Mouse (Mus musculus) inflammation-experienced regulatory T-cells, adult 6 months (primary cell): ENCODE data around the gene Il34. TPM values are rescaled to one million over a fixed set of nuclear protein-coding genes. Genes with fewer than 3 reads are reported as not detected.
A peak's percentile ranks its signal among the peaks of the same experiment; 100 is the strongest.

ENCODE experiments used
- ATAC-seq: one replicate; pipeline ENCODE4 v1.8.0; 2017
- polyA plus RNA-seq, 3 experiments: library from polyadenylated mRNA; unstranded; fragments of 100-300 nt; shearing (Covaris generic); gene quantifications; one replicate each; pipeline ENCODE4 v1.2.1; 2017

Gene Il34
- polyA plus RNA-seq, 3 experiments from 2014 or later = not detected

DNA sequence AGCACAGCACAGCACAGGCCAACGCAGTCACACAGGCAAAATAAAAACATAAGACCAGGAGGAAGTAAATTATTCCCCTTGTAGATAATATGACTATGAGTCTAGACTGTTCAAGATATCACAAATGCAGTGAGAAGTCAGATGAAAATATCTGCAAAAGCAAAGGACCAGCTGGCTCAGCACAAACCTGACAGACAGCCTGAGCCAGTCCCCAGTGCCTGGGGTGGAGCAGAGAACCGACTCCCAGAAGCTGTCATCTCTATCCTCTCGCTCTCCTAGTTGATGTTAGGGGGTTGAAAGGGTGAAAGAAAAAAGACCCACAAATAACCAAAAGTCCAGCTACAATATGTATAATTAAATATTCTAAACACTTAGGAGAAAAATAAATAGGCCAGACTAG, 30.0 kb downstream of the Il34 start:
- no peak for ATAC-seq

DNA sequence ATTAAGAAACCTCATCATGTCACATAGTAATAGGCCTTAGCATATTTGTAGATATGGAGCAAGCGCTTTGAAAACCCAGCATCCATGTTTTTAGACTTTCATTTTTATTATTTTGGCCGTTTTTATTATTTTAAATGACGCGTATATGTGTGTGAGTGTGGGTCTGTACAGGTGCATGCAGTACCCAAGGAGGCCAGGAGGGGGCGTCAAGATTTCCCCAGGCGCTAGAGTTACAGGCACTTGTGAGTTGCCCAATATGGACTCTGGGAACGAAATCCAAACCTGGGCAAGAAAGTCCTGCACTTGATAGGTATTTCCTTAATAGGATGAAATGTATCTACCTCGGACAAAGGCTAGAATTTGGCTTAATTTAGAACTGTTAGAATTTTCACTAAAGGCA, 30.4 kb downstream of the Il34 start:
- ATAC-seq = no peak

DNA sequence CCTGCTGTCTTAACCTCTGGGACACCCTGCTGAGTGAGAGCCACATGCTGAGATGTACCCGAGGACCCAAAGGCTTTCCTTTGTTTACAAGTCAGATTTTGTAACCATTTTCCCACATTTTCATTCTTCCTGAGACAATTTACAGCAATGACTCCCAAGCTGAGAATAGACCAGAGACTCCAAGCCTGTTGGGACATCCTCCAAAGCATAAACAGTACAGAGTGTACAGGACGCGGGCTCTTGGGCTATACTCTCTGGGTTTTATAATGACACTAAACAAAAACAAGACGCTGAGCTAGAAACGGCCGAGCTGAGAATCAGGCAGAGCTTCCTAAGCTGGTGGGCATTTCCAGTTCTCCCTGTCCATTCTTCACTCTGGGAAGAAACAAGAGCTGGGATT, 31.0 kb downstream of the Il34 start:
- no peak for ATAC-seq

DNA sequence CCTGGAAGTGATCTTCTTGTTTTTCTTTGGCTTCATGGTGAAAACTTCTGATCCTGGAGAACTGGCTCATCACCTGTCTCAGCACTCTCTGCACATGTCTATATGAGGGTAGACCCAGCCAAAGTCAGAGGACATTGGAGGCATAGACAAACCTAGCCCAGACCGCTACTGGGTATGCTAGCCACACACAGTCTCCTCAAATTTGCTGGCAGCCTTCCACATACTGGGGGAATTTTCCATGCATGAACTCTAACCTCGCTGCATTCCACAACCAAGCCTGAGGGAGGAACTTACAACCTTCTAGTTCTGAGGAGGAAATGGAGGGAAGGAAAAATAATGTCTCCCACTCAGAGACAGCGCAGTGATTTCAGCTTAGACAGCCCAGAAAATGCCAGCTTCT, 31.7 kb downstream of the Il34 start:
- ATAC-seq = no peak

DNA sequence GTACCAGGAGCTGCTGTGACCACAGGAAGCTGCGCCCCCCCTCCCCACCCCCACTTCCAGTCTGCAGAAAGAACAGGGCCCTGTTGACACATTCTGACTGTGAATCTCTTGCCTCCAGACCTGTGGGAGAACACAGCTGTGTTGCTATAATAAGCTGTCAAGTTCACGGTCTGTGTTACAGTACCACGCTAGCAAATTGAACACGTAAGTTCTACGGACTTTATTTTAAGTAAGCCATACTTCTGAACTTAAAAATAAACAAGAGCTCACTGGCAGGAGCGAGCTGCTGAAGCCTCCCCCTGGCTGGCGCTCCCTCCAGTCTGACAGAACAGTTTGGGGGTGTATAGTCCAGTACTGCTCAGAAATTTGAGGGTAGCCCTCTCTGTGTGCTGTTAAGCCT, 33.3 kb downstream of the Il34 start:
- no peak for ATAC-seq

DNA sequence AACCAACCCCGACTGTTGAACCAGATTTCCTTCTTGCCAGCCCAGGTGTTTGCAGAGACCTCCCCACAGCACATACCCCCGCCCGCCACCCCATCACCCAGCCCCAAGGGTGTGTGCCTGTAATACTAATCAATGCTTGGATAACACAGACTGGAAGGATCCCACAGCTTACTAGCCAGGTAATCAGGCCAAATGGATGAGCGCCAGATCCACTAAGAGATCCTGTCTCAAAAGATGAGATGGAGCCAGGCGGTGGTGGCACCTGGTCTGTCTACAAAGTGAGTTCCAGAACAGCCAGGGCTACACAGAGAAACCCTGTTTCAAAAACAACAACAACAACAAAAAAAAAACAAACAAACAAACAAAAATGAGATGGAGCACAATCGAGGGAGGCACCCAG, 38.5 kb downstream of the Il34 start:
- no peak for ATAC-seq

DNA sequence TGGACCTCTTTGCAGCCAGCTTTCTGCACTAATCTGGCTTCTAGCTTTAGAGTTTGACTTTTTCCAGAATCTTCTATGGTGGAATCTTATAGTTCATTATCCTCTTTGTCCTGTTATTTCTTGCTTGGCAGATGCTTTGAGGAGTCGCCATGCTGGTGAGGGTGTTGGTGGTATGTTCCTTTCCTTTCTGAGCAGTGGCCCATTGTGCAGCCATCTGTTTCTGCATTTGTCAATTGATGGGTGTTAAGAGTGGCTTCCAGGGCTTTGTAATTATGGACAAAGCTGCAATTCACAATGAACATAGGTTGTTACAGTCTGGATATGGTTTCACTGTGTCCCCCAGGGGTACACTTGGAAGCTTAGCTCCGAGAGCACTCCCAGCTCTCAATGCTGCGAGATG, 41.1 kb downstream of the Il34 start:
- ATAC-seq = no peak

DNA sequence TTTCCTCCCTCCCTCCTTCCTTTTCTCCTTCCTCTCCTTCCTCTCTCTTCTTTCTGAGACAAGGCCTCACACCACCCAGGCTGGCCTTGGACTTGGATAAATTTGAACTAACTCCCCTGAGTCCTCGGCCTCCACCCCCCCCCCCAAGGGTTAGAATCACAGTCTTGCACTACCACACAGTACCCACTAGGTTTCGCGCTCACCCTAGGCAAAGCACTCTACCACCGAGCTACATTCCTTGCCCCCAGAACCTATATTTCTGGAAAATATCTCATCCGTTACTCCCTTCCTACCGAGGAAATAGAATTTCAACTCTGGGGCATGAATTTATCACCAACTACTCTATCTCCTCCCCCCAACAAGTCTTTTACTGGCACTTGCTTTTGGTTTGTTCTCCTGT, 43.7 kb downstream of the Il34 start:
- ATAC-seq = no peak

DNA sequence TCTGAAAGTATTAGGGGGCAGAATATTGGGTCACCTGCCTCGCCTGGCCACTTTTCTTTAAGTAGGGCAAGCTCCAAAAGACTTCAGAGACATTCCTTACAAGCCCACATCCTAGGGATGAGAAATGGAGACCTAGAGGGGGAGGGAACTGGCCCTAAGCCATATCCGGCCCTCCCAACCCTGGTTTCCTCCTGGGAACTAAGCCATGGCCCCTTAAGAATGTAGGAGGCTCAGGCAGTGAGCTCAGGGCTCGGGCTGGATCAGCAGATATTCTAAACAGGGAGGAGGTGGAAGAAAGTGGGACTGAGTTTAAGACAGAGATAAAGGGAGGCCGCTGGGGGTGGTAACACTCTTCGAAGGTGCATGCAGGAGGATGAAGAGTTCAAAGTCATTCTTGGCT, 44.5 kb downstream of the Il34 start:
- ATAC-seq = no peak

DNA sequence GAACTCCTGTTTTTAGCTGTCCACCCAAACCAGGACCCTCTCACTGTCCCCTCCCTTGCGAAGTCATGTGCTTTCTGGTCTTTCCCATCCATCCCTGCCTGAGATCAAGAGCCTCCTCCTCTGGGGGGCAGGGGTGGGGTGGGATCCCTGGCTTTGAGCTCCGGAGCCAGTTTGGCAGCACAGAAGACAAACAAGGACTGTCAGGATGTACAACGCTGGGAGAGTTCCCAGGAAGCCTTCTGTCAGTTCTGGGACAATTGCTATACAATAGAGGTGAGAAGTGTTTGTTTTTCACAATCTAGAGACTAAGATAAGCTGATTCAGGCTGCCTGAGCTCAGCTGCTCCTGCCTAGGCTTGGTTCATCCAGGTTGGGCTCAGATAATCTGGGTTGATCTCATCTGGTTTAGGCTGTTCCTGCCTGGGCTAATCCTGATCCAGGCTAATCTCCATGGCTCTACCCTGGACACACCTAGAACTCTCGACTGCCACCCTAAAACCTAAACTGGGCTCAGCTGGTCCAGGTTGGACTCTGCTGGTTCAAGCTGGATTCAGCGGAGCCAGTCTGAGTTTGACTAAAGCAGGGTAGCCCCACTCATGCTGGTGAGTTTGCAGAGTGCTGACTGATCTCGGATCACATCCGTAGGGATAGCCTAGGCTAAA, 45.3 kb downstream of the Il34 start:
- ATAC-seq = no peak

DNA sequence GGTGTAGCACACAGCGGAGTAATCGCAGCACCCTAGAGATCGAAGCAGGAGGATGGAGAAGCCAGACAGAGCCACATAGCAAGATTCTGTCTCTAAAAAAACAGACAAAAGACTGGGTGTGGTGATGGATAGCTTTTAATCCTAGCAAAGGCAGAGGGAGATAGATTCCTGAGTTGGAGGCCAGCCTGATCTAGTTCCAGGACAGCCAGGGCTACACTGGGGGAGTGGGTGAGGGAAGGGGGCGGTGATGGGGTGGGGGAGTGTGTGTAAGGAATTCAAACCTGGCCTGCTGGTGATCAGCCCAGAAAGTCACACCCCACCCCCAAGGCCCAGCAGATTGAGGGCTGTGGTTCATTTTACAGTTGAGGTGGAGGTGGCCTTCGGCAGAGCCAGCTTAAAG, 49.5 kb downstream of the Il34 start:
- no peak for ATAC-seq

DNA sequence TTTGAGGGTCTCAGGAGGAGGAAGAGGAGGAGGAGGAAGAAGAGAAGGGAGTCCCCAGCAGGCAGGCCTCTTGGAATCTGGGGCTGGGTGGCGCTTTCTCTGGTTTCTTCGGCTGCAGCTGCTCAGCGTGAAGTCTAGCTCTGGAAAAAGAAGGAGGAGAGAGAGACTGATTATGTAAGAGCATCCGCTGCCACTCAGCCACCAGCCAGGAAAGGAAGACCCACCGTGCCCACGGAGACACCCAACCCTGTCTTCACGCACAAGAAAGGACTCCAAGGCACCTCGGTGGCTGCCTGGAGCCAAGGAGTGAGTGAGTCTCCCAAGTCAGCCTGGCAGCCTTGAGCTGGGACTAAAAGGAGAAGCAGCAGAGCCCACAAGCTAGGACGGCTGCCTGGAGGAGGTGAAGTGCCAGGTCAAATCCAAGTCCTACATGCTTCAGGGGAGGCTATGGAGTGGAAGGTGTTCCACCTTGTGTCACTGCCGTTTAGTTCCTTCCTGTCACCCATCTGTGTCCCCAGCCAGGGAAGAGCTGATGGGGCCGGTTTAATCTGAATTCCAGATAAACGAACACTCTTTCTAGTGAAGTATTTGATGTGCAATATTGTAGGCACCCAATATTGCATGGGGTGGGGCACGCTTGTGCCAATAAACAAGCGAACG, 50.1 kb downstream of the Il34 start:
- no peak for ATAC-seq

DNA sequence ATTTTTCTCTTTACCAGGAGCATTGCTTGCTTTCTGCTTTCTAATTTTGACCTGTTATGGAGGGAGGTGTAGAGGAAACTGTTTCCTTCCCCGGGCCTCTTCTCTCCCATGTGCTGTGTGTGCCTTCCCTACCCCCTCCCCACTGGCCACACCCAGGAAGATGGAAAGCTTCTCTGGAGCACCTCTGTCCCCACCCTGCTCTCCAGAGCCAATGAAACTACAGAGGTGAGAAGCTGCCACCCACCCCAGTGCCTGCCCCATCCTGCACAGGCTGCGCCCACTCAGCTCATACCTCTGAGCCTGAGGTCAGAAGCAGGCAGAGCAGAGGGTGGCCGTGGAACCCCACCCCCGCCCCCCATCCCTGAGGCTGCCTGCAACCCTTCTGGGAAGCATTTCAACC, 51.0 kb downstream of the Il34 start:
- ATAC-seq = no peak

DNA sequence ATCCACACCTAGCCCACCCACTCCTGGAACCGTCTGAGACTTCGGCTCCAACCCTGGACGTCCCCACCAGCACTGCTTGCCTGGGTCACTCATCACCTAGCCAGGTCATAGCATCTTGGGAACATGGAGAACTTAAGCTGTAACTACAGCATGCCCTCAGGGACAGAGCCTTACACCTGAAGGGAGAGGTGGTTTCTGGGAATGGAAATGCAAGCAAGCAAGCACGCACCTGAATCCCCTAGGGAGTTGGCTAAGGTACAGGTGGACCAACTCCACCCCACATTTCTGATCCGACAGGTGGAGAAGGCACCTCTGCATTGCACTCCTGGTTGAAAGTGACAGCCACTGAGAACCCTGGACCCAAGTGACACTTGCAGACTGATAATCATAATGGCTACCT, 54.2 kb downstream of the Il34 start:
- ATAC-seq = no peak

DNA sequence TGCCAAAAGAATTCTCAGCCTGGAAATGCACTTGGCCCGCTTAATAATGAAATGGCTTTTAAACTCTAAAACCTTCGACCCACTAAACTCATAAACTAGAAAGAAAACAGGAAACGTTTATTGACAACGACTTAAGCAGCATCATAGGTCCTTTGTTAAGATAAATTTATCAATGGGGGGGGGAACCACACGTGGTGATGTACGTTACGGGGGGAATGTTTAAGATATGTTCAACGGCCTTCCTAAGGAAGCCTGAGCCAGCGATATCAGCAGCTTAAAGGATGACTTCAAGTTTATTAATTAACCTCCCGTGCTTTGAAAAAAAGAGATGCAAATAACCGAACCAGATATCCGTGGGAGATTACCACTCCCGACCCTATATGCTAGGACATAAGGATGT, 55.5 kb downstream of the Il34 start:
- ATAC-seq = no peak

DNA sequence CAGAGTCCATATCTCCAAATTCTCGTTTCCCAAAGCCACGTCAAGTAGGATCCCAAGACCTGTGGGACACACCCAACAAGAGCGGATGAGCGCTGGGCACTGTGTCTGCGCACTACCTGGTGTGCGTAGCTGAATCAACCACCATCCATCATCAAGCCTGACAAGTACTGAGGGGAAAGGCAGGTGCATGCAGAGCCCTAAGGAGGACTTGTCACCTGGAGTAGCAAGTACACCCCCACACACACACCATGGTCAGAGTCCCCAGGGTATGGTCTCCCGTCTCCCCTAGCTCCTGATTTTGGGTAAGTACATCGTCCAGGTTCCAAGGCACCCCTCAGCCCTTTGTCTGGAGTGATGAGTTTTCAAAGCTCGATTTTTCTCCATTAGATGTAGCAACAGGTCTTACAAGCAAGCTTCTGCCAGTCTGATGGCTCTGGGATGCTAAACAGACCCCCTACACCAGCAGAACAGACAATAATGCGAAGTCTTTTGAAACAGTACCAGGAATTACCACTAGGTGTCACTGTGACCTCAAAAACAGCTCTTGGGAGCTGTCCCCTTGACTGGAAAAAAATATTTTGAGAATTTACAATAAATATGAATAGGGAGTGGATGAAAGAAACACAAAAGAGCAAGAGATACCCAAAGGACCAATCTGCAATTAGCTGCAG, 56.1 kb downstream of the Il34 start:
- ATAC-seq = peak; percentile 48

DNA sequence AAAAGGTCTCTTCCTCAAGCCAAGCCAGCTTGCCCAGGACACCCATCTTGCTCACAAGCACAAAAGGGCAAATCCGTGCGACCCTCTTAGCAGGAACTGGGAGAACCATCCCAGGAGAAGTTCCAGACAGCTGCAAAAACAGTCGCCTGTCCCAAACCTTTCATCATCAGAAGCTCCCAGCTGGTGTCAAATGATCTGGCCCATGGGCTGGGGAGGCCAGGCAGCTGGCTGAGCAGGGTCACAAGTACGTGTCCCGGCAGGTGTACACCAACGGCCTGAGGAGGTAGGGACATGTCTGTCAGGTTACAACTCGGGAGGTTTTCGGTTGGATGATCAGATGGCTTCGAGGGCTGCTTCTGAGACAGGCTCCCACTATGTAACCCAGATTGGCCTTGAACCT, 59.1 kb downstream of the Il34 start:
- no peak for ATAC-seq

DNA sequence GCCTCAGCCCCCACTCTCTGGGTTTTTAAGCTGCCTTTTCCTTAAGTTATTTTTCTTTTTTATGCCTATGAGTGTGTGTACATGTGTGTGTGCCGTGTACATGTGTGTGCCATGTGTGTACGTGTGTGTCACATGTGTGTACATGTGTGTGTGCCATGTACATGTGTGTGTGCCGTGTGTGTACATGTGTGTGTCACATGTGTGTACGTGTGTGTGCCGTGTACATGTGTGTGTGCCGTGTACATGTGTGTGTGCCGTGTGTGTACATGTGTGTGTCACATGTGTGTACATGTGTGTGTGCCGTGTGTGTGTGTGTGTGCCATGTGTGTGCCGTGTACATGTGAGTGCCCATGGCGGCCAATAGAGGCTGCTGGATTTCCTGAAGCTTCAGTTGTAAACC, 60.6 kb downstream of the Il34 start:
- no peak for ATAC-seq

DNA sequence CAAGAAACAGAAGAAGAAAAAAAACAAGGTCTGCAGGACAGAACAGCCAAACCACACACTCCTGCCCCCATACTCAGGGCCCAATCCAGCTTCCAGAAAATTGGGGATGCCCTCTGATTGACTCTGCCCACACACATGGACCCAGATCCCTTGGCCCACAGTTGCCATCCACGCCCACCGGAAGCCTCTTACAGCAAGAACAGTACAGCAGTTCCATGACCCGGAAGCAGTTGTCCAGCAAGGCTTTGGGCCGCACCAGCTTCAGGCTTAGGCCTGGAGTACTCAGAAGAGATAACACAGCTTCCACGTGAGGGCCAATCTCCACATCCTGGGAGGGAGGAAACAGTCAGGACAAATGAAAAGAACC, 63.3 kb downstream of the Il34 start:
- ATAC-seq = no peak

DNA sequence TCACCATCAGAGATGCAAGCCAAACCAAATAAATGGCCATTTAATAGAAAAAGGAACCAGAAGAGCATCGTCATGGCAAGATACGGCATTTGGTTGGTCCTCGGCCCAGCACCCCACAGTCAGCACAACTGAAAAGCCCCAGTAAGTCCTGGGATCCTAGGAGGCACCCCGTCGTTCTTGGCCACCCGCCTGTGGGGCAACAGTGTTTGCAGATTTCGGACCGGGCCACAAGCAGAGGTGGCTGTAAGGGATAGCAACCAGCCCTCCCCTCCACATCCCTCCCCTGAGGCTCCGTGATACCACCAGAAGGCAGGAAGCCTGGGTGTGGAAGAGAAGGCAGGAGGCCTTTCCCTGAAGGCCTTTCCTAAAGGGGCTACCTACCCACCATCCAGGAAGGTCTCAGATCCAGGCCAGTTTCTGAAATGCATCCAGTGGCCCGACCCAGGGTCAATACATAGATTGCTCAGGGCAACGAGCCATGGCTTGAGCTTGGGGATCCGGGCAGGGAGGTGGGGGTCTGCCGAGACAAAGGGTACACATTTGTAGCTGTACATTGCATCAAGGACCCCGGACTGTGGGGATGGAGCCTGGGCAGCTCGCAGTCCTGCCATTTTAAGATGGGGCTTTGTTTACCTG, 63.8 kb downstream of the Il34 start:
- no peak for ATAC-seq

DNA sequence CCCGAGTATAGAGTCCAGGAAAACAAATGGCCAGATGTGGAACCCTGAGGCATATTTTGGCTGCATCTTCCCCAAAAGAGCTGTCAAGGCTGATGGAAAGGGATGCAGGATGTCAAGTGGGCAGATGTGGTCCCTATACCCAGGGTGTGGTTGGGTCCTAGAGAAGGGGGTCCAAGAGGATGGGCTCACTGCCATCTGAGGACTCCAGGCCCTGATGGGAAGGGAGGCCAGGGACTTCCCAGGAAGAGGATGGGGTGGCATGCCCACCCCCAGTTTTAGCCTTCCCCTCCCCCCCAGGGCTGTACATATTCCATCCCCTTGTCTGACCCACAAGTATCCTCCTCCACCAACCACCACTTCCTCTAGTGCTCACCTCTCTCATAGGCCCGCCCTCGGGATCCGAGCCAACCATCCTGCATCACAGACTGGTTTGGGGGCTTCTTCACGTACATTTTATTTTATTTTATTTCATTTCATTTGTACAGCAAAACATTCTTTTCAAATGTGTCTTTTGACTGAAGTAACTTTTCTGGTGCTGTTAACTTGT, 65.0 kb downstream of the Il34 start:
- no peak for ATAC-seq

DNA sequence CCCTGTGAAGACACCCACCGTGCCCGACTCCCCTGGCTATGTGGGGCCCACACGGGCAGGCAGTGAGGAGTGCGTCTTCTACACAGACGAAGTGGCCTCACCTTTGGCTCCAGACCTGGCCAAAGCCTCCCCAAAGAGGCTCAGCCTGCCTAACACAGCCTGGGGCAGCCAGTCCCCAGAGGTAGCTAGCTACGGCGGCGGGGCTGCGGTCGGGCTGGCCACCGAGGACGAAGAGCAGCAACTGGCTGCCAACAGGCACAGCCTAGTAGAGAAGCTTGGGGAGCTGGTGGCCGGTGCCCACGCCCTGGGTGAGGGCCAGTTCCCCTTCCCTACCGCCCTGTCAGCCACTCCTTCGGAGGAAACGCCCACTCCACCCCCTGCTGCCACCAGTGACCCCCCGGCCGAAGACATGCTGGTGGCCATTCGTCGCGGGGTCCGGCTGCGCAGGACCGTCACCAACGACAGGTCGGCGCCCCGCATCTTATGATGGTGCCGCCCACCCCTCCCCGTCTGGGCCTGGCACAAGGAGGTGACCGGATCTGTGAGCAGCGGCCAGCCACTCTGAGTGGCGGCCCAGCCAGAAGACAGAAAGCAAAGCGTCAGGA, 67.0 kb downstream of the Il34 start:
- ATAC-seq = no peak

DNA sequence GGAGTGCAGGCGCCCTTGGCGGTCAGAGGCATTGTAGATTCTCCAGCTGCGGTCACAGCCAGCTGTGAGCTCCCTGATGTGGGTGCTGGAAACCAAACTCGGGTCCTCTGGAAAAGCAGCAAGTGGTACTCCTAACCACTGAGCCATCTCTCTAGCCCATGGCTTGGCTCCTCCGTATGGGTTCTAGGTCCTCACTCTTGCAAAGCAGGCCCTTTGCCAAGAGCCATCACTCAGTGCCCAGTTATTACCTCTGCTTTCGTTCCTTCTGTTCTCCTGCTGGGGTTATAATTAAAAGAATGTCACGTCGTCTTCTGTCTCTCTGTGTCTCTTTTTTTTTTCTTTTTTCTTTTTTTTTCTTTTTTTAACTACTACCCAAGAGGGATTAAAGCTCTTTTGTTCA, 72.7 kb downstream of the Il34 start:
- no peak for ATAC-seq
